Mouse (Mus musculus): Measurements from ENCODE around the gene Bpifb3.

- TF ChIP-seq CTCF (IDR thresholded peaks at IDR 0.05; ENCODE audit: insufficient read depth, low read depth, low read length) (no peak), POLR2A (IDR thresholded peaks at IDR 0.05; ENCODE audit: insufficient read depth, low read depth, low read length) (no peak)
Measured at GRCm38 (mm10) chr2:153874745-153875144, 43.3 kb upstream of the Bpifb3 start, which contains the start of gene Bpifb2.
